Mouse (Mus musculus) erythroblast, embryonic 14.5 days (primary cell): ENCODE measurements around the gene Oaz1. TPM values are rescaled to one million over a fixed set of nuclear protein-coding genes. Genes with fewer than 3 reads are reported as not detected.

Source experiments
- H3K27me3 ChIP-seq: 2 replicates; pipeline ENCODE4 v1.6.1; 2012; ENCODE audit warnings: inconsistent platforms; ENCODE audit not compliant: control insufficient read depth
- H3K36me3 ChIP-seq: 2 replicates; pipeline ENCODE4 v1.6.1; 2012; ENCODE audit warnings: mild to moderate bottlenecking, inconsistent platforms; ENCODE audit not compliant: control insufficient read depth
- H3K4me1 ChIP-seq: 2 replicates; pipeline ENCODE4 v1.6.1; 2012; ENCODE audit warnings: inconsistent platforms; ENCODE audit not compliant: control insufficient read depth
- H3K4me3 ChIP-seq: replicated peaks from 2 replicates; pipeline ENCODE3; 2012; ENCODE audit warnings: moderate library complexity, mild to moderate bottlenecking, inconsistent platforms
- H3K9me3 ChIP-seq: 2 replicates; pipeline ENCODE4 v1.6.1; 2012; ENCODE audit warnings: low read length, inconsistent platforms, mixed read lengths; ENCODE audit not compliant: control insufficient read depth
- GATA1 ChIP-seq: IDR thresholded peaks from 2 replicates; pipeline ENCODE4 v1.6.1; 2012; ENCODE audit warnings: low read length, inconsistent platforms, mixed read lengths
- TAL1 ChIP-seq: IDR thresholded peaks from 3 replicates; pipeline ENCODE4 v1.6.1; 2012; ENCODE audit warnings: low read length, inconsistent platforms, mixed read lengths
- polyA plus RNA-seq: library from polyadenylated mRNA; stranded (reverse); fragments of >175 nt; gene quantifications from 2 replicates; pipeline ENCODE4 v1.2.3, GENCODE M21; 2012

Gene Oaz1
- polyA plus RNA-seq, 1 experiment: 1,446 TPM

DNA sequence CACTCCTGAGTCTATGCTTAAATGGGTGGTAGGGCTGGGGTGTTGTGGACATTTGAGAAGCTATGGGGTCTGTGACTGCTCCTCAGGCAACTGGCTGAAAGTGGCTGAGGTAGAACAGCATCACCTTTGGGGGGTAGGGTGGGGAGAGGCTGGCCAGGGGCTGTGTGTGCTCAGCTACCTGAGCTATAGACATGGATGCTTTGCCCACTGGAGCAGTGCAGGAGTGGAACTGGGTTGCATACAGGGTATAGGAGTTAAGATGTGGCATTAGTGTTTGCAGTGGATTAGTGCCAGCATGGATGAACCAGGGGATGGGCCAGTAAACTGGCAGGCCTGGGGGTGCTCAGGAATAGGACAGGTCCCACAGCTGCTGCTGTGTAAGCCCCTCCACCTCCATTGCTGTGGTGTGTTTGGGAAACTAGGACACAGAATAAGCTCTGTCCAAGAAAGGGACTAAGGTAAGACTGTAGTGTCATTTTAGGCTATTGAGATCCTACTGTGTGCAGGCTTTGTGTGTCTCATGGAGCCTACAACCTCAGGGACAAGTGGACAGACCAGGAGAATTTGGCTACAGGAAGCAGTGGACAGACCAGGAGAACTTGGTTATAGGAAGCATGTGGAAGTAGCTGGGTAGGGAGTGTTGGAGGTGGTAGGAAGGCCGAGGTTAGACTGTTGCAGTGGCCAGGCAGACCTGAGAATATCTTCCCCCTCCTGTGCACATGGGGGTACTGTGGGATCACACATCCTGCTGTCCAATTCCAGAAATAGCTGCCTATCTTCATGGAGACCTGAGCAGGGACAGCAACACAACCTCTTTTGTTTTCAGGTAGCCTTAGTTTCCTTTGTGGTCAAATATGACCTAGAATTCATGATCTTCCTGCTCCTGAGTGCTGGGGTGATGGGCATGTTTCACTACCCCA is 3.2 kb downstream of the Oaz1 start:
- Histone ChIP-seq H3K4me3 (peak overlapping the region; percentile 7), H3K4me1 (peaks cover 71% of the 10 kb centered on the region), H3K9me3 (peaks cover 5% of the 10 kb centered on the region), H3K36me3 (peaks cover 47% of the 10 kb centered on the region), H3K27me3 (peaks cover 22% of the 10 kb centered on the region)
- TF ChIP-seq GATA1: no peak
- no peak for TF ChIP-seq TAL1

DNA sequence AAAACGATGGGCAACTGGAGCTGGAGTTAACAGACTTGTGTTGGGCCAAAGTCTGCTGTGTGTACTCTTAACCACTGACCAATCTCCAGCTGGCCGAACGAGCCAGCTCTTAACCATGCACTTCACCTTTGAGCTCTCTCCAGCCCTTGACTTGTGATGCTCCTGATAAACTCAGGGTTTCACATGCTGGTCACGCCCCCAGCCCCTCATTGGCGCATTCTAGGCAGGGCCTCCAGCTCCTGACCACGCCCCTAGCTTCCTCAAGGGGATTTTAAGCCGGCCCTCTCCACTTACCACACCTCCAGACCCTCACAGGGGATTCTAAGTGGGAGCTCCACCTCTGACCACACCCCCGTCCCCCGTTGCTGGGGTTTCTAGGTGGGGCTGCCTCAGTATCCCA is 4.7 kb downstream of the Oaz1 start:
- Histone ChIP-seq H3K36me3 (peaks cover 47% of the 10 kb centered on the region), H3K27me3 (peaks cover 37% of the 10 kb centered on the region), H3K9me3 (peaks cover 18% of the 10 kb centered on the region), H3K4me1 (peaks cover 62% of the 10 kb centered on the region), H3K4me3 (peak overlapping the region; percentile 5)
- TF ChIP-seq GATA1 (no peak), TAL1 (no peak)

DNA sequence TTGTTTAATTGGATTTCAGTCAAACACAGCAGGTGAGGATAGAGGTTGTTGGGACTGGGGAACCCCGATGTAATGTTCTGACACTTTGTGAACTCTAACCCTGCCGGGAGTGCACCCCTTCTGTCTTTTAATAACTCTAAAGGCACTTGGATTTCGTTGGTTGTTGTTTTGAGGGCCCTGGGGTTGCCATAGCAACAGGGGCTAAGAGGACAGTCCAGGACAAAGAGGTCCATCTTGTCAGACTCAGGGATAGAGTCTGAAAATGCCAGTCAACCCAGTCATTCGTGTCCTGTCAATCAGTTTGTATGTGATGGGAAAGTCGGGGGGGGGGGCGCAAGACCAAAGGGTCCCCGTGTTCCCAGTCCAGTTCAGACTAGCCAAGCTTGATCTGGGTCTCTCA is 6.4 kb downstream of the Oaz1 start:
- peaks cover 54% of the 10 kb centered on the region for H3K27me3 ChIP-seq
- peaks cover 64% of the 10 kb centered on the region for H3K4me1 ChIP-seq

DNA sequence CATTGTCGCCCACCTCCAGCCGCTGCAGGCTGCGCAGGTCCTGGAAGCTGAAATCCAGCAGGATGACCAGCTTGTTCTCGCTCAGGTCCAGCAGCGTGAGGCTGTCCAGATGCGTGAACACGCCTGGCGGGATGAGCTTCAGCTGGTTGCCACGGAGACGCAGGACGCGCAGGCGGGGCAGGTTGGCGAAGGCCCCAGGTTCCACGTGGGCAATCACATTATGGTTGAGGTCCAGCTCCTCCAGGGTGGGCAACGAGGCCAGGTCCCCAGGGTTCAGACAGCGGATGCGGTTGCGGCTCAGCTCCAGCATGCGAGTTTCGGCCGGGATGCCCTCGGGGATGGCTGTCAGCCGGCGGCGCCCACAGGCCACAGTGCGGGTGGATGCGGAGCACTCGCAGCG is 9.2 kb downstream of the Oaz1 start:
- Histone ChIP-seq H3K4me1 (peaks cover 41% of the 10 kb centered on the region), H3K27me3 (peaks cover 79% of the 10 kb centered on the region), H3K9me3 (peaks cover 18% of the 10 kb centered on the region), H3K4me3 (no peak overlapping the region), H3K36me3 (peaks cover 12% of the 10 kb centered on the region)
- TF ChIP-seq GATA1 (no peak), TAL1 (no peak)

More for the DNA sequence above, 6.4 kb downstream of the Oaz1 start:
- TF ChIP-seq TAL1 (no peak), GATA1 (no peak)
- Histone ChIP-seq H3K9me3 (peaks cover 18% of the 10 kb centered on the region), H3K36me3 (peaks cover 39% of the 10 kb centered on the region), H3K4me3 (no peak overlapping the region)

DNA sequence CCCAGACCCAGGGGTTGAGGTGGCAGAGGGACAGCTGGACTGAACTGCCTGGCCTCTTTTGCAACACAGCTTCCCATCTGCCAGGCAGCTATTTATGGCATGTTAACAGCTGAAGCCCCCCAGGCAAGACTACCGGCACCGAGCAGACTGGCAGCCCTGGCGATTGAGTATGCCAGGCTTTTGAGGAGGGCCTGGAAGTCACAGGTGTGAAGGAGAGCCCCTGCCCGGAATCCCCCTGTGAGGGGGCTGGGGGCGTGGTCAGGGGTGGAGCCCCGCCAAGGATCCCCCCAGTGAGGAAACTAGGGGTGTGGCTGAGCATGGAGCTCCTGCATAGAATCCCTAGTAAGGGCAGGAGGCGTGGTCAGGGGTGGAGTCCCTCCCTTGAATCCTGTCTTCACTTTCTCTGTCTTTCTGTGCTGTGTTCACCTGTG is 10.5 kb downstream of the Oaz1 start:
- Histone ChIP-seq H3K4me1 (peaks cover 28% of the 10 kb centered on the region), H3K27me3 (peaks cover 92% of the 10 kb centered on the region), H3K36me3 (no peaks in the 10 kb centered on the region; the same call in 1 of the 2 replicates), H3K4me3 (no peak overlapping the region), H3K9me3 (peaks cover 18% of the 10 kb centered on the region)
- TF ChIP-seq GATA1 (no peak), TAL1 (no peak)

DNA sequence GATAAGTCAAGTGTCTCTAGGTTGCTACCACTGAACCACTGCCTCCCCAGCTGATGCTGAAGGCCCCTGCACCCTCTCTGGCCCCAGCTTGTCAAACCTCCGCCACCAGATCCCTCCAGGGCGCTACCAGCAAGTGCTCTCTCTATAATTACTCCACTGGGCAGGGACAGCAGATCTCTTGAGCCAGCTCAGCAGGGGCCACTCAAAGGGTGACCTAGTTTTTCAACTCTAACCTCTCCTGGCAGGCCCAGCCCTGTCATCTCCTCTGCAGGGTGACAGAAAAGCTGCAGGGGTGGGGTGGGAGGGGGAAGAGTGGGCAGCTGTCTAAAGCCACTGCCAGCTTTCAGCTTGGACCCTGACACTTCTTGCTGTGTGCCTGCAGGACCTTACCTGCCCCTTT is 11.4 kb downstream of the Oaz1 start:
- Histone ChIP-seq H3K4me1 (peaks cover 24% of the 10 kb centered on the region), H3K9me3 (peaks cover 18% of the 10 kb centered on the region), H3K27me3 (peaks cover 97% of the 10 kb centered on the region), H3K36me3 (no peaks in the 10 kb centered on the region; the same call in 1 of the 2 replicates), H3K4me3 (no peak overlapping the region)
- no peak for TF ChIP-seq TAL1
- no peak for TF ChIP-seq GATA1

DNA sequence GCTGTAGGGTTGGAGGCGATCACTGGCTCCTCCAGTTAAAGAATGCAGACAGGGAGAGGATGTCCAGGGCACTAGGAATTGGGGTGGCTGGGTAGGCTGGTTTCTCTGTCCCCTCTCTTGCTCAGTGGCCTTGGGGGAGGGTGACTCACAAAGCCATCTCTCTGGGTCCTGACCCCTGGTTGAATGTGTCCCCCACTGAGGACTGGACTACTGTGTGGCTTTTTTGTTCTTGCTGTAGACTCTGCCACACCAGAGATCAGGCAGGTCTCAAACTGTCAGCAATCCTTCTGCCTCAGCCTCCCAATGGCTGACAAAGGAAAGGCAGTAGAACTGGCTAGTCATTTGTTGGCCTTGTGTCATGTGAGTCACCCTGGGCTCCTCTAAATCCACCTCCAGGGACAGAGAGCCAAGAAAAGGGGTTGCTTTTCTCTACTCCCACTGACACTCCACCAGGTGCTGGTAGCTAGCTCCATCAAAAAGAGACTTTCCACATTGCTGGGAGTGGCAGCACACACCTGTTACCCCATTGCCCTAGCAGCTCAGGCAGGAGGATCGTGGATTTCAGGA is 12.0 kb downstream of the Oaz1 start:
- peaks cover 20% of the 10 kb centered on the region for H3K4me1 ChIP-seq
- H3K4me3 ChIP-seq: no peak overlapping the region
- TF ChIP-seq GATA1 (no peak), TAL1 (no peak)
- peaks cover 18% of the 10 kb centered on the region for H3K9me3 ChIP-seq
- peaks cover 97% of the 10 kb centered on the region for H3K27me3 ChIP-seq
- H3K36me3 ChIP-seq: no peaks in the 10 kb centered on the region; the same call in 1 of the 2 replicates

DNA sequence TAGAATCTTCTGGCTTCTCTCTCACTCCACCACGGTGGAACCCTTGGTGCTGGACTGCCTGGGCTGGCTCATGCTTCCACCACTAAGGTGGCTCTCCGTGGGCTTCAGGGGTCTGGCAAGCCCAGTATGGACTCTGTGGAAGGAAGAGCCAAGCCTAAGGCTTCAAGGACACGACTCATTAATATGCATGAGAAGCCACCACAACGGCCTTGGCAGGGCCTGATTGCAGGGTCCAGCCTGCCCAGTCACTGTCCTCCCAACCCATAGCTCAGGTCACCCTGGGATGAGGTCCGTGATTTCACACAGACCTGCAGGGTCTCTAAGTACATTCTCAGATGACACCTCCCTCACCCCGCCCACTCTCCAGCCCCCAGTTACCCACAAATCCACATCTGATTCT is 13.4 kb downstream of the Oaz1 start:
- H3K9me3 ChIP-seq: peaks cover 11% of the 10 kb centered on the region
- no peak overlapping the region for H3K4me3 ChIP-seq
- peaks cover 17% of the 10 kb centered on the region for H3K4me1 ChIP-seq
- H3K36me3 ChIP-seq: no peaks in the 10 kb centered on the region
- H3K27me3 ChIP-seq: peaks cover 97% of the 10 kb centered on the region
- TF ChIP-seq TAL1 (no peak), GATA1 (no peak)

DNA sequence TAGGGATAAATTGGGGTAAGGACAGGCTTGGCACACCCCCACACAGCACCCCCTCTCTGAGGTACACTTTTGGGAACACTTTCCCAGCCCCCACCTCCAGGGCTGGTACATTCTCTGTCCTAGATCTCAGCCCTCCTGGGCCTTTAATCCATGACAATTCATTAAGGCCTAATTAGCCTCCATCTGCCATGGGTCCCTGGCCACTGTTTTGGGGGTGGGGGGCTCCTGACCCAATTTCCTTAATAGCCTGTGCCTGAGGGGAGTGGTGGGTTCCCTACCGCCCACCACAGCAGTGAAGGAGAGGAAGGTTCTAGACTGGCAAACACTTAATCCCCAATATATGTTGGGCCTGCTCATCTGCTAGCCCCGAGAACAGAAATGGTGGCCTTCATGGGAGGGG is 15.2 kb downstream of the Oaz1 start:
- Histone ChIP-seq H3K4me1 (peaks cover 14% of the 10 kb centered on the region), H3K4me3 (no peak overlapping the region), H3K9me3 (no peaks in the 10 kb centered on the region; the same call in 1 of the 2 replicates), H3K27me3 (peaks cover 97% of the 10 kb centered on the region), H3K36me3 (no peaks in the 10 kb centered on the region)
- TF ChIP-seq TAL1: no peak
- no peak for TF ChIP-seq GATA1
